Mouse (Mus musculus): ENCODE measurements around the gene Rere. TPM values are rescaled to one million over a fixed set of nuclear protein-coding genes. Genes with fewer than 3 reads are reported as not detected.
A peak's percentile ranks its signal among the peaks of the same experiment; 100 is the strongest.

The Rere gene
- total and polyA plus RNA-seq, 3 experiments, result 4.1 to 31.8 TPM; not detected in 1

DNA sequence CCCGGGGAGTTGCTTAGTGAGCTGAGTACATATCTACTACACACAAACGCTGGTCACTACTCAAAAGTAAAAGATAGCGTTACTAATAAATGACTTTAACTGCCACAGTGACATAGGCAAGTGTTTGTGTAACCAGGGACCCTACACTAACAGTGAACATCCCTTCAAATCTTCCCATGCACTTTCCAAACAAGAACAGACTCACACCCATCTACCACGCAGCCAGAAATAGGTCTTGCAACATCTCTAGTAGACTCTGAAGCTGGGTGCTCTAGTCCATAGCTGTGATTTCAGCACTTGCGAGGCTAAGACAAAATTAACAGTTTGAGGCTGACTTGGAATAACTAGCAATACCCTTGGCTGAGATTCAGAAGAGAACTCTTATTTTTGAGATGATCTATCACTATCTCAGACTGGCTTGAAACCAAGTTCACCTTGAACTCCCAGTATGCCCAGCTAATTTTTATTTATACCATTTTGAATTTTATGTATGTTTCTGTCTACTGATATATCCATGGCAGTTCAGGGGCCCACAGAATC is 31.6 kb upstream of the Rere start:
- no peaks in the 10 kb centered on the region for H3K79me2 ChIP-seq (ENCODE audit: control insufficient read depth, insufficient read depth, low read length, poor library complexity)
- DNase-seq (ENCODE audit: low read depth, low spot score), result peak; percentile 54
- H3K9ac ChIP-seq (ENCODE audit: control insufficient read depth, low read depth, low read length, poor library complexity, severe bottlenecking), result no peak overlapping the region
- H3K27me3 ChIP-seq (ENCODE audit: control insufficient read depth in 1 of 2, insufficient read depth in 2 of 2, low read length in 2 of 2), result no peaks in the 10 kb centered on the region
- H3K36me3 ChIP-seq (ENCODE audit: control insufficient read depth in 1 of 2, insufficient read depth in 2 of 2, low read length in 2 of 2), result peaks cover 0 to 11% of the 10 kb centered on the region in 2 experiments; a peak in 2 of 4 replicates
- no peak overlapping the region for H3K4me3 ChIP-seq (ENCODE audit: control insufficient read depth in 1 of 2, insufficient read depth in 1 of 2, low read depth in 2 of 2, low read length in 2 of 2)
- no peak overlapping the region for H3K27ac ChIP-seq (ENCODE audit: control insufficient read depth, low read depth, low read length)
- no peaks in the 10 kb centered on the region for H3K4me1 ChIP-seq (ENCODE audit: control insufficient read depth in 1 of 2, insufficient read depth in 2 of 2, low read length in 2 of 2)
- H3K9me3 ChIP-seq (replicated peaks; ENCODE audit: insufficient read depth, low read length), result no peaks in the 10 kb centered on the region
- TF ChIP-seq ETS1 (IDR thresholded peaks at IDR 0.05; ENCODE audit: low read depth, low read length), result no peak
- TF ChIP-seq ELF1 (IDR thresholded peaks at IDR 0.05; ENCODE audit: low read depth, low read length), result no peak
- peak; percentile 68 for TF ChIP-seq ZMIZ1 (IDR thresholded peaks at IDR 0.05; ENCODE audit: low read depth, low read length)
- TF ChIP-seq GABPA (IDR thresholded peaks at IDR 0.05; ENCODE audit: low read depth, low read length), result no peak
- TF ChIP-seq MAX (IDR thresholded peaks at IDR 0.05; ENCODE audit: low read length), result no peak
- no peak for TF ChIP-seq EP300 (IDR thresholded peaks at IDR 0.05; ENCODE audit: low read depth in 1 of 2, low read length in 2 of 2)
- no peak for TF ChIP-seq MYC (IDR thresholded peaks at IDR 0.05; ENCODE audit: low read depth, low read length)
- no peak; the same call in 1 of the 2 replicates for TF ChIP-seq SIN3A (IDR thresholded peaks at IDR 0.05; ENCODE audit: low read length)
- no peak for TF ChIP-seq KAT2A (conservative IDR thresholded peaks at IDR 0.05; ENCODE audit: low read depth, low read length)
- TF ChIP-seq MAZ (IDR thresholded peaks at IDR 0.05; ENCODE audit: low read depth, low read length), result 0 out of 2 replicates have a peak, but pooled peaks have one; percentile 60
- TF ChIP-seq CHD1 (IDR thresholded peaks at IDR 0.05; ENCODE audit: low read depth, low read length), result no peak
- TF ChIP-seq TCF12 (IDR thresholded peaks at IDR 0.05; ENCODE audit: low read depth, low read length), result no peak
- no peak for TF ChIP-seq POLR2A (IDR thresholded peaks at IDR 0.05; ENCODE audit: control insufficient read depth in 1 of 2, insufficient read depth in 1 of 2, low read depth in 1 of 2, low read length in 2 of 2, poor library complexity in 1 of 2)
- no peak for TF ChIP-seq RCOR1 (IDR thresholded peaks at IDR 0.05; ENCODE audit: low read depth, low read length)
- TF ChIP-seq JUND (IDR thresholded peaks at IDR 0.05; ENCODE audit: low read depth, low read length), result no peak
- 0 out of 2 replicates have a peak, but pooled peaks have one; percentile 21 for TF ChIP-seq MAFK (IDR thresholded peaks at IDR 0.05; ENCODE audit: borderline replicate concordance, low read depth, low read length)
- no peak for TF ChIP-seq MEF2A (IDR thresholded peaks at IDR 0.05; ENCODE audit: extremely low read depth, insufficient replicate concordance, low read depth, low read length, poor library complexity, severe bottlenecking)
- no peak for TF ChIP-seq USF1 (IDR thresholded peaks at IDR 0.05; ENCODE audit: low read depth, low read length)
- TF ChIP-seq BHLHE40 (IDR thresholded peaks at IDR 0.05; ENCODE audit: borderline replicate concordance, low read depth, low read length), result no peak
- 0 out of 2 replicates have a peak, but pooled peaks have one; percentile 42 for TF ChIP-seq E2F4 (IDR thresholded peaks at IDR 0.05; ENCODE audit: borderline replicate concordance, low read depth, low read length)
- TF ChIP-seq MYB (IDR thresholded peaks at IDR 0.05; ENCODE audit: low read depth, low read length), result no peak
- peak; percentile 40 for TF ChIP-seq NELFE (IDR thresholded peaks at IDR 0.05; ENCODE audit: low read depth, low read length)
- no peak for TF ChIP-seq TAL1 (IDR thresholded peaks at IDR 0.05; ENCODE audit: low read length)
- no peak for TF ChIP-seq TBP (IDR thresholded peaks at IDR 0.05; ENCODE audit: low read depth, low read length)
- TF ChIP-seq USF2 (IDR thresholded peaks at IDR 0.05; ENCODE audit: borderline replicate concordance in 1 of 2, insufficient read depth in 1 of 2, low read depth in 1 of 2, low read length in 2 of 2), result no peak
- TF ChIP-seq GATA1 (IDR thresholded peaks at IDR 0.05; ENCODE audit: low read depth, low read length), result no peak
- no peak; the same call in 1 of the 2 replicates for TF ChIP-seq CHD2 (IDR thresholded peaks at IDR 0.05; ENCODE audit: low read length)
- 0 out of 2 replicates have a peak, but pooled peaks have one; percentile 31 for TF ChIP-seq HCFC1 (IDR thresholded peaks at IDR 0.05; ENCODE audit: low read depth, low read length)
- TF ChIP-seq POLR2AphosphoS2 (IDR thresholded peaks at IDR 0.05; ENCODE audit: low read length), result peak; percentile 60
- no peak for TF ChIP-seq POLR2AphosphoS5 (IDR thresholded peaks at IDR 0.05; ENCODE audit: borderline replicate concordance, low read depth, low read length)
- no peak for TF ChIP-seq RAD21 (IDR thresholded peaks at IDR 0.05; ENCODE audit: low read depth, low read length)
- peak; percentile 30; the same call in 1 of the 2 replicates for TF ChIP-seq MXI1 (IDR thresholded peaks at IDR 0.05; ENCODE audit: low read depth, low read length)
- no peak for TF ChIP-seq NRF1 (IDR thresholded peaks at IDR 0.05; ENCODE audit: insufficient read depth, low read depth, low read length, poor library complexity, severe bottlenecking)
- TF ChIP-seq ZKSCAN1 (IDR thresholded peaks at IDR 0.05; ENCODE audit: low read depth, low read length), result no peak
- TF ChIP-seq CTCF (IDR thresholded peaks at IDR 0.05 in 2 of 3, conservative IDR thresholded peaks at IDR 0.05 in 1 of 3; ENCODE audit: control insufficient read depth in 1 of 3, insufficient read depth in 1 of 3, low read depth in 2 of 3, low read length in 3 of 3, poor library complexity in 1 of 3, severe bottlenecking in 1 of 3), result no peak
- TF ChIP-seq UBTF (IDR thresholded peaks at IDR 0.05; ENCODE audit: borderline replicate concordance, insufficient read depth, low read depth, low read length), result no peak
- no peak for TF ChIP-seq ZNF384 (IDR thresholded peaks at IDR 0.05; ENCODE audit: low read depth, low read length)

Measured in MEL (cell line).